Mouse (Mus musculus) olfactory bulb, adult 2 months (tissue): ENCODE results near the gene Sept4.

ENCODE experiments used
- CTCF ChIP-seq: fragments of 200-500 bp; IDR thresholded peaks from 2 replicates; pipeline ENCODE4 v1.5.1; 2012; ENCODE audit warnings: low read depth, mild to moderate bottlenecking, low read length, moderate library complexity; ENCODE audit not compliant: insufficient read depth
- POLR2A ChIP-seq: fragments of 200-500 bp; IDR thresholded peaks from 2 replicates; pipeline ENCODE4 v1.6.1; 2012; ENCODE audit warnings: mild to moderate bottlenecking, low read depth, low read length, moderate library complexity; ENCODE audit not compliant: insufficient read depth

DNA sequence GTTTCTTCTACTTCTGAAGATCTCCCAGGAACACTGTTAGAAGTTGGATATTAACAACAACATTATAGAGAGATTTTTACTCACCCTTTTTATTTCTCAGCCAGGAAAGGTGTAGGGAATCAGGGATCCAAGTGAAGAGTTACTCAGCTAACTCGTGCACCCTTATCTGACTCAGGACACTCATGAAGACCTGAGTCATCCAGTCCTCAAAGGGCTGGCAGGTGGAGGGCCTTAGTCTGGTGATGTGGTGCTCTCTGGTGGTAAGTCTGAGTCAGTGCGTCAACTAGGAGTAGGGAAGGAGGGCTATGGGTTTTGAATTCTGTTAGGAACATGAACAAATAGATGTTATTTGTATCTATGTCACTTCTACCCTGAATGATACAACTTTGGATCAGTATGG, 49.4 kb upstream of the Sept4 start:
- TF ChIP-seq CTCF (no peak), POLR2A (no peak)
